Mouse (Mus musculus) adrenal gland, adult 18-20 months (tissue): ENCODE results near the gene Crhr2. TPM values are rescaled to one million over a fixed set of nuclear protein-coding genes. Genes with fewer than 3 reads are reported as not detected.
A peak's percentile ranks its signal among the peaks of the same experiment; 100 is the strongest.

ENCODE experiments used
- DNase-seq, 2 experiments: peaks; one replicate each; pipeline ENCODE4 v3.0.0; 2021 to 2022; ENCODE audit warnings: low spot score in 2 of 2
- long read RNA-seq, 2 experiments: library from polyadenylated mRNA; stranded (forward); transcript quantifications; one replicate each; pipeline ENCODE4 v2.0.0; 2021
- total RNA-seq, 2 experiments: library from RNA; stranded (reverse); gene quantifications; 1 replicate in 1 of 2; 2 replicates in 1 of 2; pipeline ENCODE4 v1.2.3; 2021

Crhr2 gene
- total RNA-seq, result under 1 TPM in 1 of 2 experiments, not detected in 1; 0.35 TPM
- long read RNA-seq, experiment 1, result 0 reads
- long read RNA-seq, experiment 2, partial matches to known transcripts, result 0 of 1 reads
- long read RNA-seq, experiment 2, other reads (novel, unspliced or antisense), result 0 of 1 reads

DNA sequence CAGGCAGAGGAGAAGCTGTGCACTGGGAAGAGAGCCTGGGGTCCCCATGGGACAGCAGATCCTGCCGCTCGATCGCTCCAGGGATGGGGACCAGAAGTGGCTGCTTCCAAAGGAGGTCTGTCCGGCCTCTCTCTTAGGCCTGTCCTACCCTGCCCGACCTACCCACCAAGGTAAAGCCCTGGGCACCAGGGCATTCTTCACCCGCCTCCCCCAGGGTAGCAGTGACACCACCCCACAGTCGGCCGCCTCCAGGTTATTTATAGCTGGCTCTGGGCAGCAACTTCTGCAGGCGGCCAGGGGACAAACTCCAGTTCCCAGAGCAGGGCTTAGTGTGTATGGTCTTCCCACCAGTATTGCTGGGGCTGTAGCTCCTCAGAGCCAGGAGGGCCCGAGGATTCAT lies at the start of gene Crhr2:
Gene Crhr2 (minus strand): TSS at position 223 of the 400 bp plus-strand sequence.
- no peak for DNase-seq

DNA sequence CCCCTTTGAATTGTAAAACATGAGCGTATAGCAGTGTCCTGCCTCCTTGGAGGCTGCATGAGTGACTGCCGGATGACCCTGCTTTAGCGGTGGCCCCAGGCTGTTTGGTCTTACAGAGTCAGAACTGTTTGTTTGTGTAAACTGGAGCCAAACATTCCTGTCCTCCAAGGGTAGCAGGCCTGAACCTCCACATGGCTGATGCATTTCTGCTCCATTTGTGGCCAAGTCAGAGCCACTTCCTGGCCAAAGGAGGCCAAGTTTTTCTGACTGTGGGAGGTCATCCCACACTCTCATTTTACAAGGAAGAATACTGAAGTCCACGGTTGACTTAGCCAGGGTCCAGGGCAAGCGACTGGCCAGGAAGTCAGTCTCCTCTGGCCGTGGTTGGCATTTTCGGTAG lies 46.7 kb upstream of the Crhr2 start:
- no peak for DNase-seq

- DNase-seq, result no peak
These were observed 44.4 kb upstream of the Crhr2 start for GRCm38 (mm10) chr6:55177060-55177732.

DNA sequence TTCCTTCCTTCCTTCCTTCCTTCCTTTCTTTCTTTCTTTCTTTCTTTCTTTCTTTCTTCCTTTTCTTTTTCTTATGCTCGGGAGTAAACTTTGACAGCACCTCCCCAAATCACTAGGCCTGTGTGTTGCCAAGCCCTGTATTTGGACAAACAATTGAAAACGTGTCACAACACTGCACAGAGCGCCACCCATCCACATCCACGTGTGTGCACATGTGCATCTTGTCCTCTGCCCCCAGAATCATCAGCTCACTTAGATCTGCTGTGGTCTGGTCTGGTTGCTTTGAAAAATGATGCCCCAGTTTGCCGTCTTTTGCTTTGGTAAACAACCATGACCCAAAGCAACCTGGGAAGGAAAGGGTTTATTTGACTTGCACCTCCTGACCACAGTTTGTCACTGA lies 43.1 kb upstream of the Crhr2 start:
- no peak for DNase-seq

DNA sequence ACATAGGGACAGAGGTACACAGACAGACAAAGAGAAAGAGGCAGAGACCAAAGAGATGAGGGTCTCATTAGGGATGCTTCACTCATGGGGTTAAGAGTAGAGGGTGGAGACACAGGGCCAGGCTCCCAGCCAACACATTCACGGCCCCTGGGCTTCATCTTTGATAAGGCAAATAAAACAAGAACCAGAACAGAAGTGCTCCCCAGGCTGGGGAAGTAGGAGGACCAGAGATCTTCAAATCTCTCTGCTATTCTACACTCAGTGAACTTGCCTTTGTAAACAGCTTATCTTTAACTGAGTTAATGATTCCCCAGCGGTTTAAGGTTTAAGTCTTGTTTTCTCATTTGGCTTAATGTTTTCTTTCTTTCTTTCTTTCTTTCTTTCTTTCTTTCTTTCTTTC lies 42.6 kb upstream of the Crhr2 start:
- no peak for DNase-seq

DNA sequence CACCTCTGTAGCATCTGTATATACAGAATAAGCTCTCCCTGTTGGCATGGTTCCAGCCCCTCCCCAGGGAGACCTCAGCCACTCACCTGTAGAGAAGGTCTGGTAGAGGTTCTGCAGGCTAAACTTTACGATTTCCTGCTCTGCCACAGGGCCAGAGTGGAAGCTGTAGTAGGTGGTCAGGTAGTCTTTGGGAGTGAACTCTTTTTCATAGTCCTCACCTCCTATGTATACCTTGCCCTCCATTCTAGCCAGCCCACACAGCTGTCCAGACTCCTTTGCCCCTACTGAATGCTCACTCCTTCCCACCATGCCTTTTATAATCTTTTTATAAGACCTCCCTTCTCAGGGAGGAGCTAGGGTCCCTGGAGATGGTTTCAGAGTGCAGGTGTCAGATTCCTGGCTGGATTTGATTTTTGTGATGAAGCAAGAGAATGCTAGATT lies 41.9 kb upstream of the Crhr2 start, which contains the start of gene Inmt:
Gene Inmt (minus strand): TSS at position 303 of the 441 bp plus-strand sequence.
- no peak for DNase-seq

DNA sequence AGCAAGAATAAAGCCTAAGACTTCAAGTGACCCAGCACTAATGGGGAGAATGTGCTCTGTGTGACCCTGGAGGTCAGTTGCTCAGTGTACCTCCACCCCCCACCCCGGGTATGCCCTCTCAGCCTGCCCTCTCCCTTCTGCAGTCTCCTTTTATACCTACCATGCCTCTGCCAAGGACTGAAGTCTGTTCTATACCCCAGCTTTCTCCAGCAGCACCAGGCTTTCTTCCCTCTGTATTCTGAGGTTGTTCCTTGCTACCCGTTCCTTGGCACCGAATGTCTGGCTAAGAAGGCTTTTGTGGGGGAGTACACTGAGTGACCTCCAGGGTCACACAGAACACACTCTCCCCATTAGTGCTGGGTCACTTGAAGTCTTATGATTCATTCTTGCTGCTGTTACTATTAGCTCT lies 41.1 kb upstream of the Crhr2 start:
- DNase-seq, result no peak

- DNase-seq, result no peak
These were observed 40.4 kb upstream of the Crhr2 start for GRCm38 (mm10) chr6:55173171-55173570.

GRCm38 (mm10) chr6:55171638-55172037 lies 38.8 kb upstream of the Crhr2 start:
- no peak for DNase-seq

- DNase-seq, result no peak
These were observed 37.0 kb upstream of the Crhr2 start for GRCm38 (mm10) chr6:55169818-55170217.

DNA sequence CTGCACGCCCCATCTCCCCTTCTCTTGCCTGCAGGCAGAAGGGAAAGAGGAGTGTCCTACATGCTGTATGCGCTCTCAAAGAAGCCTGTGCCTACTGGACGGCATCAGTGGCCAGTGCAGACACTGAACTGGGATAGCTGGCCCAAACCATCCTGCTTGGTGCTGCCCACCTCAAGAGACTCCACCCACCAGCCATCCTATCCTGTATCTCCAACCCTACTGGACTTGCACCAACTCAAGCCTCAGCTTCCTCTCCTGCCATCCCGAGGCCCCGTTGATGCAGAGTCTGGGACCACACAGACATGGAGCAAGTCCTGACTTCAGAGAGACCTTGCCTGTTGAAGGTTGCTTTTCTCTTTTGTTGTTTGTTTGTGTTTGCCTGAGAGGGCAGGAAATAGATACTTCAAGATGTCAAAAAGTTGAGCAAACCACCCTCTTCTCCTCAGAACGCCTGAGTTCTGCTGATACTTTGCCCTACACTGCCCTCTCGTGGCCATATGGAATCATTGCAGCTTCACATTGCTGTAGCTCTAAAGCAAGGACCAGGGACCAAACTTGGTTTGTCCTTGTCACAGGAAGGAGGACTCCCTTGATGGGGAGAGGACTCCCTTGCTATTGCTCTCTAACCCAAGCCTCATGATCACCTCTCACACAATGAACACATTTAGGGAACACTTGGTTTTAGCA lies 34.1 kb upstream of the Crhr2 start:
- peak; percentile 71 to 72 for DNase-seq

DNA sequence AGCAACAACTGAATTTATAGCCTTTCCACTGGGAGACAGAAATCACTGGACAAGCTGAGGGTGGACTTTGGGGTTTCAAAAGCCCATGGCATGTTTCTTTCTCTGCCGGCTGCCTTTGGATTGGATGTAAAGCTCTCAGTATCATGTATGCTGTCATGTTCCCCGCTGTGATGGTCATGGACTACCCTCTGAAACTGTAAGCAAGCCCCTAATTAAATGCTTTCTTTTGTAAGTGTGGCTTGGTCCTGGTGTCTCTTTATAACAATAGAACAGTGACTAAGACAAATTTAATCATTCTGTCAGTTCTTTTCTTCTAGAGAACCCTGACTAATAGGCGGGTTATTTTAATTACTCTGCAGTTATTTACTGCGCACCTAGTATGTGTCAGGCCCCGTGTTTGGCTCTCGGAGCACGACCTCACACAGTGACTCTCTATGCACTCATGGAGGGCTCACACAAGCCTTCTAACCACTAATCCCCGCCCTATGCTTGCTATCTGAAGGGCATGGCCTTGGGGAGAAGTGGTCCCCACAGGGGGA lies 30.3 kb upstream of the Crhr2 start:
- no peak for DNase-seq

DNA sequence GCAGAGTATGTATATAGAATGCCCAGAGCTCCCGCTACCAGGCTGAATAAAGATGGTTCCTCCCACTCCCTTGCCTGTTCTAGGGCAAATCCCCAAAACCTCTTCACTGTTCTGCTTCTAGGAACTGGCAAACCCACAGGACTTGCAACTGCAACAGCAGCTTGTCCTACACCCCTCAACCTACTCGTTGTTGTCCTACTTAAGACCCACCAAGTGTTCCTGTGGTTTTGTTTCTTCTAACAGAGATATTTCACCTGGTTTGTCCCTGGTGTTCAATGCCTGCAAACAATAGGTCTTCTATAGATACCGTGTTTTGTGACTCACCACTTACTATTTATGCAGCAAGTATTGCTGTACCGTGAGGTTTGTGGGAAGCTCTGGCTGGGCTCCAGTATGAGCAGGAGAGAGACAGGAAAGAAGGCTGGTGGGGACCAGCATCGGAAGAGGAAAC lies 28.5 kb upstream of the Crhr2 start:
- DNase-seq, result no peak

DNA sequence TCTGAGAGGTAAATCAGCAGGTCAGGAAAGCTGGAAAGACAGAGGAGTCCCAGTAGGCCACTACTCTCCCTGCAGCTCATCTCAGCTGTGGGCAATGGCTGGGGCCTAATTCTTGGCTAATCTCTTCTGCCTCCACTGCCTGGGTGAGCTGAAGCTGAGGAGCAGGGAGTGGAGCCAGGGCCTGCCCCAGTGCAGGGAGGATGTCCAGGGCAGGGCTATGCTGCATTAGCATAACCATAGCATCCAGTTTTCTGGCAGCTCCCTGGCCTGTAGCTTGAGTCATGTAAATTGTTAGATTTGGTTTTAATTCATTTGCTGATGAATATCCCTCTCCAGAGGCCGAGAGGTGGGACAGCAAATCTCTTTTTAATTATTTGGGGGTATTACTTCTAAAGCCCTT lies 26.4 kb upstream of the Crhr2 start:
- DNase-seq, result no peak

DNA sequence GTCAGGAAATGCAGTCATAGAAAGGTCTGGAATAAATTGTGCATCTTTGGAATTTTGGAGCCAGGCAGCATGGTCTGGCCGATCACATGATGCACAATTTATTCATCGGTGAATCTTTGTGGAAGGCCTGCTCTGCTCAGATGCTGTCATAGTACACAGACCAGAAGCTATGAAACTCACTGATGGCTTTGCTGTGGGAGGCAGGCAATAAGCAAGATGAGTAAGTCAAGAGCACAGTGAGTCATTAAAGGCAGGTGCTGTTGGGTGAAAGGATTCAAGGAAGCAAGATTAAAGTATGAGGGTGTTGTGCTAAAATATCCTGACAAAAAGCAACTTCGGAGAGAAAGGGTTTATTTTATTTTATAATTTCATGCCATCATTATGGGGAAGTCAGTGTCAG lies 19.4 kb upstream of the Crhr2 start:
- no peak for DNase-seq

GRCm38 (mm10) chr6:55146138-55146537 lies 13.3 kb upstream of the Crhr2 start:
- DNase-seq, result no peak

- no peak for DNase-seq
These were observed 12.5 kb upstream of the Crhr2 start for GRCm38 (mm10) chr6:55145285-55145684.

DNA sequence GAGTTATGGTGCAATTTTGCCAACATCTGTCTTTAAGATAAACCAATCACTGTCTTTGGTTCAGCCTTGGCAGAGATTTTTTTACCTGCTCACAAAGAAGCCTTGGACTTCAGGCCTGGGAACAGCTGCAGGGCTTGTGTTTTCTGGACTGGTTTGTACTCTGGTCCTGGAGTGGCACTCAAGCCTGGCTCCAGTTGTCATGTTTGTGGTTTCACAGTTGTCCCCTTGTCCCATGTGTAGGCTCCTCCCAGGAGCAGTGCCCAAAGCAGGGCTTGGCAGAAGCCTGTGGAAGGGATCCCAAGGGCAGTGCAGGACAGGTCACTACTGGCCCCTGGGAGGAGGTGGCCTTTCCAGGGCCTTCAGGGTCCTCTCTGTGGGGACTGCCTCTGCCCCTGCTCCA lies 5.5 kb upstream of the Crhr2 start:
- no peak for DNase-seq

DNA sequence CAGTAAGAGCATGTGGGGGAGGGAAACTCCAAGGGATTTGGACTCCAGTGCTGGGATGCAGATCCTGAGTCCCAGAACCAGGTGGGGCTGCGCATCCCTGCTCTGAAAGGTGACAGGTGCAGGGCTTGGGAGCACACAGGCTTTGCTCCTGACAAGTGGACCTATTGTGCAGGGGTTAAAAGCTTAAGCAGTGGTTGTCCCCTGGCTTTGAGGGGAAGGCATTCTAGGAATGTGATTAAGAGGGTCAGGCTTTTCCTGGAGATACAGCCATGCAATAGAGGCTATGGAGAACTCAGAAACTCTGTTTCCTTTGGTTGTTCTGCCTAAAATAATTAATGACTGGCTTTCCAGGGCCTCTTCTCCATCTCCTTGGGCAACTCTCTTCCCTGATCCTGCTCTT lies 609 bp upstream of the Crhr2 start:
- no peak for DNase-seq

DNA sequence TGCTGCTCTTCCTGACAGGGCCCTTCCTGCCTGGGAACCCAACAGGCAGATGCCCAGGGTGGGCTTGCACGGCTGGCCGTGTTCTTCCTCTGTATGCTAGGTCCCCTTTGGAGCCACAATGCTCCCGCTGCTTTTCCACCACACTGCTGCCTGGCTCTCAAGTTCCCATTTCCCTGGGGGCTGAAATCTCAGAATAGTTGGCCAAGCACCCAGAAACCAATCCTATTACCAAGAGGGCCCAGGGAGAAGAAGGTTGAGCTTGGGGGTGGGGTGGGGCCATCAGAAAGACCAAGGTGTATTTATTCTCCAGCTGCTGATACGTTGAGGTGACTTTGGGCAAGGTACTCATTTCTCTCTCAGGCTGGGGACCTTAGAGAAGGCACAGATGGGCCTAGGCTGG lies 1.5 kb downstream of the Crhr2 start:
- no peak for DNase-seq

DNA sequence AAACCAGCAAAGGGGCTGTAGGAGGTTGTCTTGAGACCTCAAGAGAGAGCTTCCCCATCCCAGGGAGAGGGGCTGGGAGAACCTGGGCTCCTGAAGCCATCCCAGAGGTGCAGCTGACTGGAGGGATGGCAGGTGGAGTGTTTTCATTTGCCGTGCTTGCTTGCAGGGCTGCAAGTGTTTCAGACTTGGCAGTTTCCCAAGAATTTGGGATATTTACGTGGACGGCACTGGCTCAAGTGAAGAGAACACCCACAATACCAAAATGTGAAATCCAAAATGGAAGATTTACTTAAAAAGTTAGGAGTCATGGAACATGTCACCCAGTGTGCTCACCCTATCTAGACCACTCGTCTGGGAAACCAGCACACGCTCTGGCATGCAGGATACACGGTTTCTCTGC lies 2.2 kb downstream of the Crhr2 start:
- no peak for DNase-seq

GRCm38 (mm10) chr6:55128391-55128790 lies 4.4 kb downstream of the Crhr2 start:
- DNase-seq, result no peak
